Mouse (Mus musculus) urinary bladder, postnatal 14 days (tissue): ENCODE results near the gene Cspg4.

Experiments used
- DNase-seq: peaks from one replicate; pipeline ENCODE4 v3.0.0; 2021; ENCODE audit warnings: low spot score

Cspg4 gene

DNA sequence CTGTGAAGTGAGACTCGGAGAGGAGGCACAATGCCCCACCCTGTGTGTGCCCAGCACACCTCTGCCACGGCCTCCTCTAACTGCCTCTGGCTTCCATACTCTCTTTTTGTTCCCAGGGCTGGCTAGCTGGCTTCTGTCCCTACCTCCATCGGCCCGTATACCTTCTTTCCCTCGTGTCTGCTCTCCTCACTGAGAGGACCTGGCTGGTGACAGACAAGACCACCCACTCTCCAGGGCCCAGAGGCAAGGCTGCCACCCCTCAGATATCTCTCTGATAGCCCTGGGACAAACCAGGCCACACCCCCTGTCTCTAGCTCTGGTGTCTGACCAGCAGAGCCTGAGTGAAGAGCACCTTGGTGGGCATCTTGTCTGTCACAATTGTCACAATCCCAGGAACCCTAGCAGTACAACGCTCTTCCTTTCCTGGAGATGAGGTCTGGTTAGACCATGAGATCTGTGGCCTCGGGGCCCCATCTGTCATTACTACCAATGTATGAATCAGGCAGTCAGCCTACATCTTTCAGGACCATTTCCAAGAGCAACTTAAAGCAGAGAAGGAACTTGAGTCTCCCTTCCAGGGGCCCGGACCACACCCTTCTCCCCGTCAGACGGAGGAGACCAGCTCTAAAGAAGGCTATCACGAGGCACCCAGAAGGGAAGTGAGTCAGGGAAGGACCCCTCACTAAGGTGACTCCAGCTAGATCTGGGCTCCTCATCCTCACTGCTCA lies 1.0 kb downstream of the Cspg4 start:
- DNase-seq: no peak

DNA sequence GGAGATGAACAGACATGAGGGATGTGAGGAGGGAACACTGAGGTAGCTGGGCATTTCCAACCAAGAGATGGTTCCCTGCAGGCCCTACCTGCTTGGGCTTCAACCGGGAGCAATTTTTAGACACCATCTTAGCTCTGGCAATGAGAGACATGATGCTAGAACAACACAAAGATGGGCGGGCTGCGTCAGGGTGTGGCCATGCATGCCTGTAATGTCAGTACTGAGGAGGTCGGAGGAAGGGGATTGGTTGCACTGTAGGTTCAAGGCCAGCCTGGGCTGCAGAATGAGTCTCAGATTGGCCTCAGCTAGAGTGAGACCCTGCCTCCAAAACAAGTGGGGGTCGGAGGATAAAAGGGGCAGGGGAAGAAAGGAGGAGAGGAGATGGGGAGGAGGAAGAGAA lies 1.6 kb downstream of the Cspg4 start:
- no peak for DNase-seq

DNA sequence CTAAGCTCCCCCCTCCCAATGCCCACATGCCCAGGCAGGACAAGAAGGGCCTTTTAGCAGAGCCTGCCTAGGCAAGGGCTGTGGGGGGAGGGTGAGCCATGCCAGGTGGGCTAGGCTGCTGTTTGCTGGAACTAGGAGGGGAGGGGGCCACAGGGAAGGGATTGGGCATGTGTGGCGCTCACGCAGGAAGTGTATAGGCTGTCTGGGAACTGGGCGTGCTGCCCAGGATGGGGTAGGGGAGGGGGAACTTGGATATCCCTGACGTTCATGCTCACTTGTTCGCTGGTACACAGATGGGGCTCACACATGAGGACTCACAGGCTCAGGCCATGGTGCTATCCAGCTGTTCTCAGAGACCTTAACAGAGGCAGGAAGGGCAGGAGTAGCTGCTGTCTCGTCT lies 3.5 kb downstream of the Cspg4 start:
- DNase-seq: peak; percentile 51

DNA sequence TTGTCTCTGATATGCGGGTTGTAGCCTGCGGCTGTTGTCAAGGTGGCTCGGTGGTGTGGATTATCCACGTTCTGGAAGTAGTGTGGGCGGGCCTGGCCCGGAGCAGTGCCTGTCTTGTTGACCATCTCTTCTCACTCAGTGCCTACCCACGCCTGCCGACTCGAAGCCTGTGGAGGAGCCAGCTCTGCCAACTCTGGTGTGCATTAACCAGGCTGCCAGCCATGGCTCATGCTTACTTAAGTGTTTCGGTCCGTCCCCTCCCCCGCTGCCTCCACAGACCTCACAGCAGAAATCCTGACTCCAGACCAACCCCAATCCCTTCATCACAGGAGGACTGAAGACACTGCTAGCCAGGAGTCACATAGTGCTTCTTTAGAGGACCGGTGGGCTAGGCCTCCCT lies 4.7 kb downstream of the Cspg4 start:
- DNase-seq: no peak

DNA sequence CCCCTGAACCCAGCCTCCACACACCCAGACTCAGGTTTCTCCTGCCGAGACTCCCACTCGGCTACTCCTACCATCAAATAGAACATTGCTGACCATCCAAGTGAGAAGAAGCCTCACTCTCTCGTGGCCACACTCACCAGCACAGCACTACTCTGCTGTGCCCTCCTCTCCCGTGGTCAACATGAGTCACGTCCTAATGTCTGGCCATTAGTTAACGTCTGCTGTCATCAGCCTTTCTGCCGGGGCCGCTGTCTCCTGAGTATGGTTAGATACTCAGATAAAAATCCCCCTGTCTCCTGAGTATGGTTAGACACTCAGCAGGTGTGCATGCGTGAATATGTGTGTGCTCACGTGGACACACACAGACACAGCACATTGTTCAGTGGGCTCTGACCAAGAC lies 5.9 kb downstream of the Cspg4 start:
- no peak for DNase-seq

DNA sequence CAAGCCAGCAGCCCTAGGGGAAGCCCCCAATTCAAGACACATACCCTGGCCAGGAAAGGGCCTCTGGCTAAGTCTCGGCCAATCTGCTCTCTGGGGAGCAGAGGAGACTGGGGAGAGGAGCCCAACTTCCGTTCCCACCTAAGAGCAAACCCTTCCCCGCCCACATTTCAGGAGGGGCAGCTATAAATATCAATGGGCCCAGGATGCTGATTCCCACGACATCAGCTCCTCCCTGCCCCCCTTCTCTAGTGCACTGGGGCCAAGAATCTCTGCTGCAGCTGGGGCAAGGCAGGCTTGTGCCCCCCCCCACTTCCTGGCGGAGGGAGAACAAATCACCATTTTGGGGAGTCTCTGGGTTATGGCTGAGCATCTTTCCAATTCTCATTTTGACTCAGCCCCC lies 6.4 kb downstream of the Cspg4 start:
- no peak for DNase-seq

DNA sequence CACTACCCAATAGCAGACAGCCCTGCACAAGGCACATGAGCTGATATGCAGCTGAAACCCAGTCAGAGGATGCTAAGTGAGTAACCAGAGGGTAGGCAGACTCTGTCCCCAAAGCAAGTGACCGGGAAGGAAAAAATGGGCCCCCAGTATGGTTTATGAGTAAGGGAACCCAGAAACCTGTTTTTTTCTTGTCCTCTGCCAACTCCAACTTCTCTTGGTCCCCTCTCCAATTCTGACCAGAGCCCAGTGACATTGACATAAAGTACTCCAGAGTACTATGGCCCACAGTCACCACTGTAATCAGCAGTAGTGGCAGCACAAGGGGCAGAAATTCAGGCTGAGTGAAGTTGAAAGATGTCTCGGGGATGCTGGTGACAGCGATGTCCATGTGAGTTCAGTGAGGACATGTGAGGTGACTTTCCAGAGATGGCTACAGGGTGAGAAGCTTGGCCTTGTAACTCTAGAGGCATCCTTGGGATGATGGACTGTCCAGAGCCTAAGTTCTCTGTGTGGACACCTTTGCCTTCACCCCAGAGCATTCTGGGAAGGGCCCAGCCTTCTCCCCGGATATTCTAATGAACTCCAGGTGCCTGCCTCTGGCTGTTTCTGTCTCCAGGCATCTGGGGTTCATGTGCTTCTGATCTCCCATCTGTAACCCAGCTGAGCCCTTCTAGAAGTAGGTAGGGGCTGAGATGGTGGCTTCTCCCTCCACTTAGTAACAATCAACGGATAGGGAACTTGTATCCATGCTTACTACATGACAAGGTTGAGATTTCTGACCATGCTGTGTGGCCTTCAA lies 7.5 kb downstream of the Cspg4 start:
- no peak for DNase-seq

DNA sequence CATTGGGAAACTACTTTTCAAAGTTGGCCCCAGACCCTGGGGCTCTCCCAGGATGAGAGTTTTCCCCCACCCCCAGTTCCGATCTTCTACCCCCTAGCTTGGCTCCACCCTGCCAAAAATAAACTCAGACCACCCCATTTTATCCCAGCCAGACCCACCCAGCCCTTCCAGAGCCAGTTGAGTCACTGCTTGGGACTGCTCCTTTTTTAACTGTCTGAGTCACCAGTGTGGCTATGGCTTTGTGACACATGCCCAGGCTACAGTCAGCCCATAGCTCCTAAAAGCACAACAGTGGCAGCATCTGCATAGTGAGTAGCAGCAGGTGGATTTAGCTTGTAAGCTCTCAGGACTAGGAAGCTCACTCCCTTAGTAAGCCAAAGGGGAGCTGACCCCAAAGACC lies 8.3 kb downstream of the Cspg4 start:
- no peak for DNase-seq

DNA sequence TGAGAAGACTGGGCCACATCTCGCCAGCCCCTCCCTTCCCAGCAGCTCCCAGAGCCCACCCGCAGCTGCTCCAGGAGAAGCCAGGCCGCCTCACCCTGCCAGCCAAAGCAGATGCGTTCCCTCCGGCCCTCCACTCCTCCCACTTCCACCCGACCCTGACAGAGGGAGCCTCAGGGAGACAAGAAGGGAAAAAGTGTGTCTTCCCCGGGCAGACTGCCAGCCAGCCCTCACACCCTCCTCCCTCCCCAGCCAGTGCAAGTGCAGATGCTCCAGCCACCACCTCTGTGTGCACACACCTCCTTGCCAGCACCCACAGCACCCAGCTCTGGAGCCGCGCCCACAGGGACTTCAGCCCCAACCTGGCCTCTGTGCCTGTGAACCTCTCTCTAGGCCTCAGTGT lies 12.0 kb downstream of the Cspg4 start:
- peak; percentile 62 for DNase-seq

DNA sequence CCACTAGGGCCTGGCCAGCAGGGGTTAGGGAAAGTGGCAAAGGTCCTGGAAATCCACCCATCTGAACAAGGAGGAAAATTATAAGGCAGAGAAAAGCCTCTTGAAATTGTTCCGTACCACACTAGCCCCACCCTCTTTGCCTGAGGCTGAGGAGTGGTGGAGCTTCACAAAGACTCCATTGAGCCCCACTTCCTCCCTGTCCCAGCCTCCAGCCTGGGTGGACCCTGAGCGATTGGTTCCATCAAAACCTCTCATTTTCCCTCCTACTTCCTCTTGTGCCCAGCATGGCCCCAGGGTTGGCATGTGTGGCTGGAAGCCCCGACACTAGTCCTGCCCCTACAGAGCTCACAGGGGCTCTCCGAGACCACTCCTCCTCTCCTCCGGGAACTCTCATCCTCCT lies 12.5 kb downstream of the Cspg4 start:
- no peak for DNase-seq

DNA sequence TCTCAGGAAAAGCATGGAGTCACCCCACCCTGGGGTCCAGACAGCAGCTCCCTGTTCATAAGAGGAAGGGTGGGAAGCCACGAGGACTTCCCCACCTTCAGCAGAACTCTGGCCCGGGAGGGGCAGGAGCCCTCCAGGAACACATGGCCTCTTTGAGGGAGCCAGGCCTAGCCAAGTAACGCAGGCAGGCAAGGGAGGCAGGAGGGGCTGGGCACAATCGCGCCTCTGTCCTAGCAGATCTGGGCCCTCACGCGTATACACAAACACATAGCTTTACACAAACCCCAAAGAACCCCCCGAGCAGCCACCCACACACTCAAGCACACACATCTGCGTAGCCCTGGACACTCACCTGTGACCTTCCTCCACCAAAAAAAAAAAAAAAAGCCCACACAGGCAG lies 16.0 kb downstream of the Cspg4 start:
- no peak for DNase-seq

DNA sequence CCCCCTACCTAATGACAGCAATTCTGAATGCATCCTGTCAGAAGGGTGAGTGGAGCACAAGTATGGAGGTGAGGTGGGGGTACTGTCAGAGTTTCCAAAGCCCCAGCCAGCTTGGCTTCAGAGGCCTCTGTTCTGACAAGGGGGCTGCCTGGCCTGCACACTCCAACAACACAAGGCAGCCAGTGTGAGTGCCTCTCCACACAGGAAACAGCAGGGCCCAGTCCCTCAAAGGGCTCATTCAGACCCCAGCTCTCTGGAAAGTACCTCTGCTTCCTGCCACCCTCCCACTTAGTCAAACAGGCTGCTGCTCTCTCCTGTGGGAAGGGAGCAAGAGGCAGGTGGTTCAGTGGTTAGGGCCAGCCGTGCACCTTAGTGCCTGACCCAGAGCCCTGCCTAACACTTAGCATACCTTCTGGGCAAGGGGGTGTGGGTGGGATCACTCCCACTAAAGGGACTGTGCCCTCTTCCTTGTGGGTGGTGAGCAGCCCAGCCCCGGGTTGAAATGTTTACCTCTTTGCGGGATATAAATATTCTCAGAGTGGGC lies 16.8 kb downstream of the Cspg4 start:
- DNase-seq: no peak

DNA sequence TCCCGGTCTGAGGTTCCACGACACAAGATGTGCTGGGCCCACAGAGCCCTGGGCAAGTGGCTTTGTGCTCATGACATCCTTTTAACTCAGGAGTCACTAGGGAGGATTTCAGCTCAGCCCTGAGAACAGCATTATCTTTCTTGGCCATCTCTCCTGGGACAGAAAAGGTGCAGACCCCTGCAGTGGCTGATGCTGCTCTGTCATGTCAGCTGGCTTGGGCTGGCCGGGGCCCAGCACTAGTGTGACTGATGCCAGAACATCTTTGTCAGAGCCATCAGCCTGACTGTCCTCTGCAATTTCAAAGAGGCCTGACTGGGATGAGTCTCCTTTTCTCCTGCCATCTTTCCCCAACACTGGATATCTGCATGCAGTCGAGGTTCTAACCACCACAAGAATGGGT lies 17.4 kb downstream of the Cspg4 start:
- no peak for DNase-seq

DNA sequence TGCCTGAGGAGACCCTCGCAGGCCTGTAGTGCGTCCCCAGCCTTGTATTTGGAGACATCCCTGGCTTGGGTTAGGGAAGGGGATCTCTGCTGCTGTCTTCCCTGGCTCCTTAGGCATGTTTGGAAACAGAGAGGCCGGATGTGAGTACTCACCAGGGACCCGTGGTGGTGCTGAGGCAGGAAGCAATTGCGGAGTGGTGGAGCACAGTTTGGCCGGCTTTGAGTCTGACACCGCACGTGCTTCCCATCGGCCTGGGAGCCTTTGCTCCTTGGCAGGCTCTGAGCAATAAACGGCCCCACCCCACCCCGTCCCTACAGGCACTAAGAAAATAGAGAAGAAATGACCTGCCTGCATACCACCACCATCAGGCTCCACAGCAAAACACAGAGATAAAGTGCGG lies 18.0 kb downstream of the Cspg4 start:
- DNase-seq: peak; percentile 38

DNA sequence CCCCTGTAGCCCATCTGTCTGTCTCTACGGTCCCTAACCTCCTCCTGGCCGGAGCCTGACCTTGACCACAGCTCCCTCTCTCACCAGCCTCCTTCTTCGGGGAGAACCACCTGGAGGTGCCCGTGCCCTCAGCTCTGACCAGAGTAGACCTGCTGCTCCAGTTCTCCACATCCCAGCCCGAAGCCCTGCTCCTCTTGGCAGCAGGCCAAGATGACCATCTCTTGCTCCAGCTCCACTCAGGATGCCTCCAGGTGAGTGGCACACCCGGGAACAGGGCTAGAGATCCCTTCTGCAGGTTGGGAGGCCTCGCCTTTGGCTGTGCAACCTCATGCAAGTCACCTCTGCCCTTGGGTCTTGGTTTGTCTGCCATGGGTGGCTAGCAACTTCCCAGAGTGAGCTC lies 18.6 kb downstream of the Cspg4 start:
- DNase-seq: no peak

DNA sequence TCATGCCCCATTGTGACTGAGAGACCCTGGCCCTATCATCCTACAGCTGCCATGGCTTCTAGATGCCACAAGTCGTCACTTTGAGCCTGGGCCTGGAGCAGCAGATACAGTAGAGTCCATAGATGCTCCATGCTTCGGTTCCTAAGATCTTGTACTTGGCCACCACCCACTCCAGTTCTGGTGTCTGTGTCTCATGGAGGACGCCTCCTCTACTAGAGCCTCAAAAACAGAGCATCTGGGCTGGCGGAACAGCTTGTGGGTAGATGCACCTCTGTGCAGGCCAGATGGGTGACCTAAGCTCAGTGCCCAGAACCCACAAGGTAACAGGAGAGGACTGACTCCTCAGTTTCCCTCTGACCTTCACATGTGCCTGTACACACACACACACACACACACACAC lies 19.5 kb downstream of the Cspg4 start:
- no peak for DNase-seq

DNA sequence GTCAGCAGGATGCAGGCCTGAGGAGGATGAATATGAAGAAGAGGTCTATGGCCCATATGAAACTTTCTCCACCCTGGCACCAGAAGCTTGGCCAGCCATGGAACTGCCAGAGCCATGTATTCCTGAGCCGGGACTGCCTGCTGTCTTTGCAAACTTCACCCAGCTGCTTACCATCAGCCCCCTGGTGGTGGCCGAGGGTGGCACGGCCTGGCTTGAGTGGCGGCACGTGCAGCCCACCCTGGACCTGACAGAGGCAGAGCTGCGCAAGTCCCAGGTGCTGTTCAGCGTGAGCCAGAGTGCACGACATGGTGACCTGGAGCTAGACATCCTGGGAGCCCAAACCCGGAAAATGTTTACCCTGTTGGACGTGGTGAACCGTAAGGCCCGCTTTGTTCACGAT lies 21.3 kb downstream of the Cspg4 start:
- no peak for DNase-seq

DNA sequence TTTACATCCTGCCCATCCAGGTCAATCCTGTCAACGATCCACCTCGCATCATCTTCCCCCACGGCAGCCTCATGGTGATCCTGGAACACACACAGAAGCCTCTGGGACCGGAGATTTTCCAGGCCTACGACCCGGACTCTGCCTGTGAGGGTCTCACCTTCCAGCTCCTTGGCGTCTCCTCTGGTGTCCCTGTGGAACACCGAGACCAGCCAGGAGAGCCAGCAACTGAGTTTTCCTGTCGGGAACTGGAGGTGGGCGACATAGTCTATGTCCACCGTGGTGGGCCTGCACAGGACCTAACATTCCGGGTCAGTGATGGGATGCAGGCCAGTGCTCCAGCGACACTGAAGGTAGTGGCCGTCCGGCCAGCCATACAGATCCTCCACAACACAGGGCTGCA lies 21.8 kb downstream of the Cspg4 start:
- DNase-seq: no peak

DNA sequence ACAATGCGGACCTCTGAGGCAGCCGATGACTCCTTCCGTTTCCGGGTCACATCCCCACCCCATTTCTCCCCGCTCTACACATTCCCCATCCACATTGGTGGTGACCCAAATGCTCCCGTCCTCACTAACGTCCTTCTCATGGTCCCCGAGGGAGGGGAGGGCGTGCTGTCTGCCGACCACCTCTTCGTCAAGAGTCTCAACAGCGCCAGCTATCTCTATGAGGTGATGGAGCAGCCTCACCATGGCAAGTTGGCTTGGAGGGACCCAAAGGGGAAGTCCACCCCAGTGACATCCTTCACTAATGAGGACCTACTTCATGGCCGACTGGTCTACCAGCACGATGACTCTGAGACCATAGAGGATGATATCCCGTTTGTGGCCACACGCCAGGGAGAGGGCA lies 22.7 kb downstream of the Cspg4 start:
- no peak for DNase-seq

DNA sequence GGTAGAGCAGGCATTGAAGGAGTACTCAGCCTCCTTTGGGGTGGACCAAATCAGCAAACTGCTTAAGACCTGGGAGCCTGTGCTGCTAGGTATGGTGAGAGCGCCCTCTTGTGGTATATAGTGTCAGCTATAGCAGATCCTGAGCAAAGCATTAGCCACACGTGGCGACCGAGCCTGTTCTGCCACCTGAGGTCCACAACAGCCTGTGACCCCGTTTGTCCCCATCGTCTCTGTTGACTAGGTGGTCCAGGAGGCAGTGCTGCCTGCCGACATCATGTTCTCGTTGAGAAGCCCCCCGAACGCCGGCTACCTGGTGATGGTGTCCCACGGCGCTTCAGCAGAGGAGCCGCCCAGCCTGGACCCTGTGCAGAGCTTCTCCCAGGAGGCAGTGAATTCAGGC lies 25.0 kb downstream of the Cspg4 start:
- DNase-seq: peak; percentile 83

DNA sequence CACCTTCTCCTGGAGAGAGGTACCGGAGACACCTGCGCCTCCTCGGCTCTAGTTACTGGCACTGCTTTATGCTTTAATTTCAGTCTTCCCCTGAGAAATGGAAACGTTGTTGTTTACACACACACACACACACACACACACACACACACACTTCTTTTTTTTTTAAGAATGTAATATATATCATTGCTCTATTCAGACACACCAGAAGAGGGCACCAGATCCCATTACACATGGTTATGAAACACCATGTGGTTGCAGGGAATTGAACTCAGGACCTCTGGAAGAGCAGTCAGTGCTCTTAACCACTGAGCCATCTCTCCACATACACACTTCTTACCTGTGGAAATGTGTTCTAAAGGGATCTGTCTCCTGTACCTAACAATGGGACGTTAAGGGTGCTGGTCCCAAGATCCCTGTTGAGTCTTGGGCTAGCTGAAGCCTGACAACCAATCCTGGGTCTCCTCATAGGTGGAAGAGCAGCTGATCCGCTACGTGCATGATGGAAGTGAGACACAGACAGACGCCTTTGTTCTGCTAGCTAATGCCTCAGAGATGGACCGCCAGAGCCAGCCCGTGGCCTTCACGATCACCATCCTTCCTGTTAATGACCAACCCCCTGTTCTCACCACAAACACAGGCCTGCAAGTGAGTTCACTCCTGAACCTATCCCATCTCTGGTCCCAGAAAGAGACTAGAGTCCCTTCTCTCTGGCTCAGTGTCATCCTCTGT lies 25.9 kb downstream of the Cspg4 start:
- DNase-seq: no peak

DNA sequence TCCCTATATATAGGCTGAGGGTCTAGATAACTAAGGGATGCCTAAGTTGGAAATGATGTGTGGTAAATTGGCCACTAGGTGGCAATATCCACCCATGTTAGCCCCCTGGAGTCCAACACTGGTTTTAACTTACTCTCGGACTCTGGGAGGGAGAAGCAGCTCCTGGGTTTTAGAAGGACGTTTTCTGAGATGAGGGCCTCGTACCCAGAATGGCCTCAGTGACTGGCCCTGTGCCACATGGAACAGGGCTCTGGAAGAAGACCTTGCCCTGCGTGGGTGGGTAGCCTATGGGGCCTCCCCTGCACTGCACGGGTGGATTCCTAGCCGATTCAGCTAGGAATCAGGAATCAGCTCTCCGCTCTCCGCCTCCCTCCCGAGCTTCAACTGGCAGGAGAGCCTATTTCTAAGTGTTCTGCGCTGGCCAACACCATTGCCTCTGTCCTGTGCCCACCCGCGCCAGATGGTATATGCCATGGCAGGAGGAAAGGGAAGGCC lies 26.7 kb downstream of the Cspg4 start:
- DNase-seq: peak; percentile 67

DNA sequence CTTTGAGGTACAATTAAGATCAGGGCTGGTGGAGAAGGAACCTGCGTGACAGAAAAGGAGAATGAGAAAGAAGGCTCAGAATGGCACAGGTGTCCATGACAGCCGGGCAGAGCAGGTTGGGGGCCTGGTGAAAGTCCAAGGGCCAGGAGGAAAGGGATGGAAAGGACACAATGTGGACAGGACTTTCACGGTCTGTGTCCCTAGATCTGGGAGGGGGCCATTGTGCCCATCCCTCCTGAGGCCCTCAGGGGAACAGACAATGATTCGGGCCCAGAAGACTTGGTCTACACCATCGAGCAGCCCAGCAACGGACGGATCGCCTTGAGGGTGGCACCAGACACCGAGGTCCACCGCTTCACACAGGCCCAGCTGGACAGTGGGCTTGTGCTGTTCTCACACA lies 27.3 kb downstream of the Cspg4 start:
- DNase-seq: no peak
